In the genomic region with DNA sequence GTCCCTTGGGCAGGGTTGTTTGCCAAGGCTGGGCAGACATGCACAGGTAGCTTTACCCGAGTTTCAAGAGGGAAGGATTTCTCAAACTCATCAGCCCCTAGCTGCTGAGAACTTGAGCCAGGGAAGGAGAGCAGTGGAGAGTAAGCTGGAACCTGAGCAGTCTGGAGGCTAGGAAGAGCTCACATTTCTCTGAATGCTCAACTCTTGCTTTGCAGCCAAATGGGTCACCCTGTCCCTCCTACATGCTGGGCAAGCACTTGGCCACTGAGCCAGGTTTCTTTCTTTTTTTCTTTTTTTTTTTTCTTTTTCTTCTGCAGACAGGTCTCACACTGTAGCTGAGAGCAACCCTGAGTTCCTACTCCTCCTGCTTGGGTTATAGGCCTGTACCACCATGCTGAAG, we compare ENCODE assay signal across 30 mouse cellular contexts. TPM values are rescaled to one million over a fixed set of nuclear protein-coding genes. Genes with fewer than 3 reads are reported as not detected.
DNase-seq lines count a peak whose midpoint lies in the region; ATAC-seq and TF ChIP-seq lines count a peak whose summit lies in the region.
"Had no signal": no experiment of that assay in that cellular context is flagged by ENCODE, and none has a peak within 500 bp of the region (broad histone marks: within the 10 kb centered on the region; RNA-seq: fewer than 3 reads in every experiment).

No protein-coding gene starts in this region.

- WGBS in olfactory bulb, adult 2 months: 77% methylated on average over 1 of the region's 1 CpGs

- H3K4me3 ChIP-seq in olfactory bulb, adult 2 months (ENCODE audit: insufficient read depth, low read depth, low read length): no peak overlapping the region
- H3K4me3 ChIP-seq: embryonic facial prominence, embryonic 10.5 days; embryonic facial prominence, embryonic 15.5 days; forebrain, embryonic 12.5 days; heart, embryonic 13.5 days; kidney, embryonic 15.5 days; limb, embryonic 10.5 days; limb, embryonic 15.5 days; liver, embryonic 13.5 days had no signal

- H3K4me1 ChIP-seq in olfactory bulb, adult 2 months (ENCODE audit: control insufficient read depth, insufficient read depth, low read length): peaks cover 25% of the 10 kb centered on the region

- DNase-seq in cerebellum, adult 11-12 months: peak; percentile 63
- DNase-seq in frontal cortex, adult 2 months (ENCODE audit: extremely low spot score in 1 of 2, low spot score in 1 of 2): no peak
- peak; percentile 75 for DNase-seq in adipocyte (ENCODE audit: low spot score)
- DNase-seq in adrenal gland, postnatal 14 days: no peak
- DNase-seq: adrenal gland, adult 8-10 months; forebrain, postnatal 0 days; heart, postnatal 10 days; kidney, adult 18-20 months; kidney, postnatal 36 days; liver, embryonic 13.5 days; lung, adult 18-20 months; lung, postnatal 10 days; midbrain, embryonic 14.5 days; retina, postnatal 1 day; right cerebral cortex, postnatal 14 days; thymus, postnatal 14 days had no signal

- H3K27ac ChIP-seq in olfactory bulb, adult 2 months (ENCODE audit: insufficient read depth, low read depth, low read length): 0 out of 2 replicates have a peak overlapping the region, but pooled peaks have one; percentile 41
- H3K27ac ChIP-seq: embryonic facial prominence, embryonic 10.5 days; embryonic facial prominence, embryonic 15.5 days; forebrain, embryonic 12.5 days; heart, embryonic 13.5 days; kidney, embryonic 15.5 days; limb, embryonic 10.5 days; limb, embryonic 15.5 days; liver, embryonic 13.5 days had no signal

- ATAC-seq in cerebellum, adult (ENCODE audit: insufficient number of reproducible peaks, low FRiP score, low TSS enrichment): no peak
- peak; percentile 47; the same call in 1 of the 2 replicates for ATAC-seq in frontal cortex, adult (ENCODE audit: low TSS enrichment)
- ATAC-seq: activated CD4-positive, CD25-positive, alpha-beta regulatory T cell, adult 4 months; forebrain, postnatal 0 days; hindbrain, embryonic 16.5 days had no signal

- TF ChIP-seq CTCF in olfactory bulb, adult 2 months (IDR thresholded peaks at IDR 0.05; ENCODE audit: insufficient read depth, low read depth, low read length): no peak

- no peak for TF ChIP-seq POLR2A in olfactory bulb, adult 2 months (IDR thresholded peaks at IDR 0.05; ENCODE audit: insufficient read depth, low read depth, low read length)

RNA-seq across cellular contexts. Expression of a gene that starts 5.5 kb away (rescaled TPM):
- polyA plus RNA-seq in frontal cortex, adult 2 months (2012; rRNA removed): 689 and 754 TPM in 2 replicates
- polyA plus RNA-seq in olfactory bulb, adult 2 months (2012; ENCODE audit: insufficient read depth, insufficient read length, low replicate concordance, missing spikeins): not detected in 2 replicates
- 274 and 276 TPM in 2 replicates for total RNA-seq in adrenal gland, postnatal 14 days (2021)

RNA-seq across cellular contexts. Expression of a gene that starts 16.8 kb away (rescaled TPM):
- polyA plus RNA-seq in frontal cortex, adult 2 months (2012; rRNA removed): 1,541 and 1,645 TPM in 2 replicates
- polyA plus RNA-seq in olfactory bulb, adult 2 months (2012; ENCODE audit: insufficient read depth, insufficient read length, low replicate concordance, missing spikeins): not detected in 2 replicates
- total RNA-seq in adrenal gland, postnatal 14 days (2021): 917 and 925 TPM in 2 replicates

RNA-seq across cellular contexts. Expression of a gene that starts 25.2 kb away (rescaled TPM):
- 5.9 and 6.0 TPM in 2 replicates for polyA plus RNA-seq in frontal cortex, adult 2 months (2012; rRNA removed)
- not detected in 2 replicates for polyA plus RNA-seq in olfactory bulb, adult 2 months (2012; ENCODE audit: insufficient read depth, insufficient read length, low replicate concordance, missing spikeins)
- total RNA-seq in adrenal gland, postnatal 14 days (2021): 1.5 and 2.5 TPM in 2 replicates
- total RNA-seq: monocyte, adult 5-6 weeks had no signal

RNA-seq across cellular contexts. Expression of a gene that starts 28.7 kb away (rescaled TPM):
- polyA plus RNA-seq in frontal cortex, adult 2 months (2012; rRNA removed): 261 and 265 TPM in 2 replicates
- 255 TPM in 1 of 2 replicates, not detected in the other for polyA plus RNA-seq in olfactory bulb, adult 2 months (2012; ENCODE audit: insufficient read depth, insufficient read length, low replicate concordance, missing spikeins)
- 117 and 122 TPM in 2 replicates for total RNA-seq in adrenal gland, postnatal 14 days (2021)

RNA-seq across cellular contexts. Expression of a gene that starts 48.7 kb away (rescaled TPM):
- polyA plus RNA-seq in frontal cortex, adult 2 months (2012; rRNA removed): 0.64 and 1.3 TPM in 2 replicates
- polyA plus RNA-seq in olfactory bulb, adult 2 months (2012; ENCODE audit: insufficient read depth, insufficient read length, low replicate concordance, missing spikeins): 395 and 682 TPM in 2 replicates
- 1.4 and 13.0 TPM in 2 replicates for total RNA-seq in adrenal gland, postnatal 14 days (2021)
- polyA plus RNA-seq: C2C12; embryonic facial prominence, embryonic 10.5 days; heart, embryonic 13.5 days; limb, embryonic 10.5 days; liver, embryonic 13.5 days had no signal

Comparison
In these comparisons a context has a peak if more than half of its experiments do, and no peak if none do; other contexts are left out.
1. DNase-seq: peak in cerebellum, adult 11-12 months (single experiment) and adipocyte (single experiment); none in frontal cortex, adult 2 months (0 of 2) and adrenal gland, postnatal 14 days (single experiment).